Mouse (Mus musculus) CH12.LX (cell line): ENCODE data around the gene Iqgap1. TPM values are rescaled to one million over a fixed set of nuclear protein-coding genes. Genes with fewer than 3 reads are reported as not detected.

Experiments
- DNase-seq: peaks from one replicate; pipeline ENCODE4 v3.0.0-alpha.2; 2013; ENCODE audit errors: extremely low read depth
- H3K27ac ChIP-seq: 2 replicates; pipeline ENCODE4 v1.5.1; 2012; ENCODE audit warnings: low read depth, mild to moderate bottlenecking, control low read depth, moderate library complexity; ENCODE audit not compliant: insufficient read depth
- H3K27me3 ChIP-seq: replicated peaks from 2 replicates; pipeline ENCODE3; 2012; ENCODE audit warnings: inconsistent platforms
- H3K36me3 ChIP-seq, 2 experiments: replicated peaks in 1 of 2; 2 replicates each; pipeline versions ENCODE3 to v1.6.1; 2012; ENCODE audit warnings: inconsistent platforms in 1 of 2, low read length in 1 of 2, mild to moderate bottlenecking in 1 of 2, mixed read lengths in 1 of 2, moderate library complexity in 1 of 2; ENCODE audit not compliant: control insufficient read depth in 1 of 2, insufficient read depth in 1 of 2
- H3K4me1 ChIP-seq, 2 experiments: 2 replicates each; pipeline ENCODE4 v1.6.1; 2012; ENCODE audit warnings: inconsistent platforms in 1 of 2, moderate library complexity in 1 of 2; ENCODE audit not compliant: insufficient read depth in 2 of 2, control insufficient read depth in 1 of 2
- H3K4me2 ChIP-seq: 2 replicates; pipeline ENCODE4 v1.6.1; 2012; ENCODE audit warnings: low read depth, mild to moderate bottlenecking, control low read depth; ENCODE audit not compliant: poor library complexity, insufficient read depth, severe bottlenecking
- H3K4me3 ChIP-seq, 3 experiments: fragments of 150-350 bp in 1 of 3; sonication (generic) in 1 of 3; replicated peaks in 1 of 3; 2 replicates each; pipeline versions ENCODE3 to v1.5.1; 2011 to 2012; ENCODE audit warnings: low read depth in 2 of 3, low read length in 2 of 3, mild to moderate bottlenecking in 2 of 3, moderate library complexity in 2 of 3, control low read depth in 1 of 3, improper control_type of control experiment in 1 of 3, inconsistent platforms in 1 of 3, mixed read lengths in 1 of 3; ENCODE audit not compliant: poor library complexity in 1 of 3
- H3K79me2 ChIP-seq: replicated peaks from 2 replicates; pipeline ENCODE4 v1.6.1; 2012; ENCODE audit warnings: mild to moderate bottlenecking, moderate library complexity; ENCODE audit not compliant: control insufficient read depth, poor library complexity, insufficient read depth, severe bottlenecking; ENCODE audit errors: extremely low read depth
- H3K9ac ChIP-seq: 2 replicates; pipeline ENCODE4 v1.6.1; 2012; ENCODE audit warnings: low read depth, mild to moderate bottlenecking, control low read depth, moderate library complexity; ENCODE audit not compliant: insufficient read depth
- H3K9me3 ChIP-seq: replicated peaks from 2 replicates; pipeline ENCODE3; 2012; ENCODE audit warnings: low read length, inconsistent platforms, mixed read lengths
- BHLHE40 ChIP-seq: IDR thresholded peaks from 2 replicates; pipeline ENCODE4 v1.6.1; 2011; ENCODE audit warnings: mild to moderate bottlenecking, low read depth, low read length, improper control_type of control experiment
- E2F4 ChIP-seq: IDR thresholded peaks from 2 replicates; pipeline ENCODE4 v1.6.1; 2011; ENCODE audit warnings: low read depth, low read length, improper control_type of control experiment; ENCODE audit not compliant: insufficient replicate concordance
- EP300 ChIP-seq: IDR thresholded peaks from 2 replicates; pipeline ENCODE4 v1.6.1; 2011; ENCODE audit warnings: low read length, improper control_type of control experiment
- IRF4 ChIP-seq: IDR thresholded peaks from 2 replicates; pipeline ENCODE4 v1.6.1; 2014; ENCODE audit warnings: low read depth, mild to moderate bottlenecking, inconsistent platforms, low read length, improper control_type of control experiment
- JUN ChIP-seq: IDR thresholded peaks from 2 replicates; pipeline ENCODE4 v1.6.1; 2011; ENCODE audit warnings: low read depth, mild to moderate bottlenecking, low read length, improper control_type of control experiment, moderate library complexity; ENCODE audit not compliant: insufficient read depth
- JUND ChIP-seq: conservative IDR thresholded peaks from 2 replicates; pipeline ENCODE4 v1.6.1; 2011; ENCODE audit warnings: low read depth, low read length, improper control_type of control experiment
- MEF2A ChIP-seq: IDR thresholded peaks from 2 replicates; pipeline ENCODE4 v1.6.1; 2014; ENCODE audit warnings: low read depth, mild to moderate bottlenecking, inconsistent platforms, low read length, improper control_type of control experiment, borderline replicate concordance
- MYC ChIP-seq: IDR thresholded peaks from 2 replicates; pipeline ENCODE4 v1.6.1; 2011; ENCODE audit warnings: low read depth, mild to moderate bottlenecking, improper control_type of control experiment, low read length
- NRF1 ChIP-seq: IDR thresholded peaks from 2 replicates; pipeline ENCODE4 v1.6.1; 2014; ENCODE audit warnings: low read depth, mild to moderate bottlenecking, inconsistent platforms, low read length, improper control_type of control experiment, moderate library complexity
- PAX5 ChIP-seq: IDR thresholded peaks from 2 replicates; pipeline ENCODE4 v1.6.1; 2012; ENCODE audit warnings: low read length, inconsistent platforms, mixed read lengths
- POLR2A ChIP-seq: IDR thresholded peaks from 2 replicates; pipeline ENCODE4 v1.6.1; 2011; ENCODE audit warnings: low read depth, mild to moderate bottlenecking, improper control_type of control experiment, low read length
- SMC3 ChIP-seq: IDR thresholded peaks from 2 replicates; pipeline ENCODE4 v1.6.1; 2011; ENCODE audit warnings: low read depth, low read length, improper control_type of control experiment
- USF1 ChIP-seq: IDR thresholded peaks from 2 replicates; pipeline ENCODE4 v1.6.1; 2014; ENCODE audit warnings: low read depth, mild to moderate bottlenecking, inconsistent platforms, low read length, improper control_type of control experiment
- ZC3H11A ChIP-seq: IDR thresholded peaks from 2 replicates; pipeline ENCODE4 v1.6.1; 2012; ENCODE audit warnings: low read depth, mild to moderate bottlenecking, inconsistent platforms, low read length, improper control_type of control experiment
- ZMIZ1 ChIP-seq: IDR thresholded peaks from 2 replicates; pipeline ENCODE4 v1.6.1; 2012; ENCODE audit warnings: low read depth, mild to moderate bottlenecking, inconsistent platforms, low read length, improper control_type of control experiment
- ZNF384 ChIP-seq: IDR thresholded peaks from 2 replicates; pipeline ENCODE4 v1.6.1; 2012; ENCODE audit warnings: low read depth, low read length, improper control_type of control experiment, inconsistent platforms
- dilution Hi-C: fragments of 300-500 bp; cut with MboI; formaldehyde crosslinking; loops from 2 replicates; pipeline ENCODE4 v1.14.3; 2020; ENCODE audit warnings: low sequenced_read_pairs; ENCODE audit not compliant: extremely low pct_unique_long_range_greater_than_20kb, extremely low pct_ligation_motif_present
- in situ Hi-C: fragments of 300-500 bp; cut with MboI; formaldehyde crosslinking; loops from 3 replicates; pipeline ENCODE4 v1.14.3; 2019; ENCODE audit warnings: low sequenced_read_pairs, low pct_ligation_motif_present, low pct_unique_long_range_greater_than_20kb, mixed read lengths
- polyA plus RNA-seq: library from polyadenylated mRNA; unstranded; fragments of >175 nt; gene quantifications from 2 replicates; pipeline ENCODE4 v1.2.1, GENCODE M21; 2012; ENCODE audit warnings: low read depth; ENCODE audit not compliant: insufficient read length
- total RNA-seq, 2 experiments: library from RNA; depleted of rRNA; stranded (reverse); fragments of 300-350 nt in 1 of 2; fragments of >200 nt in 1 of 2; gene quantifications; 2 replicates each; pipeline ENCODE4 v1.2.3; 2012 to 2014

Iqgap1 gene
- total and polyA plus RNA-seq, 3 experiments = 49.6 to 126 (median 77.0) TPM

DNA sequence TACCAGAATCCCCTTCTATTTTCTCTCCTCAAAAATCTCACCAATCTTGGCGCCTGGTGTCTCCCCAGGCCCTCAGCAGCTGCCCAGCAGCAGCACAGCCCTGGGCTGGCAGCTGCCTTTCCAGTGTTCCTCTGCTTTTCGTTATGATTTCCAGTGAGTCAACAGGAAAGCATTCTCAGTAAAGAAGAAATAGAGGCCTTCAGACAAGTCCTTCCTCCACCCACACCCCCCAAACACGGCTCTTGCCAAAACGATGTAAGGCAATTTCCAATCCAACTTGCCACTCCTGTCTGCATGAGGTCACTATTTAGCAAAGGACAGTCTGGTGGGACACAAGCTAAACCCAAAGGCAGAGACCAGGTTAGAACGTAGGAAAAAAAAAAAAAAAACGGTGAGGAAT lies 39.0 kb downstream of the Iqgap1 start:
- no peak overlapping the region for H3K4me3 ChIP-seq
- H3K27ac ChIP-seq = no peak overlapping the region
- in situ Hi-C loops = no loop called here
- dilution Hi-C loops = no loop called here
- H3K9ac ChIP-seq = no peak overlapping the region
- peaks cover 66% of the 10 kb centered on the region for H3K79me2 ChIP-seq
- no peak for DNase-seq
- peaks cover 5% of the 10 kb centered on the region for H3K9me3 ChIP-seq
- no peaks in the 10 kb centered on the region for H3K27me3 ChIP-seq
- peaks cover 9 to 71% of the 10 kb centered on the region in 2 experiments; a peak in 3 of 4 replicates for H3K4me1 ChIP-seq
- peaks cover 10 to 37% of the 10 kb centered on the region in 2 experiments for H3K36me3 ChIP-seq
- no peak for TF ChIP-seq E2F4
- TF ChIP-seq ZC3H11A = no peak
- TF ChIP-seq EP300 = no peak
- no peak for TF ChIP-seq ZMIZ1
- no peak for TF ChIP-seq PAX5
- TF ChIP-seq USF1 = no peak
- no peak for TF ChIP-seq JUND
- TF ChIP-seq POLR2A = no peak
- no peak overlapping the region for H3K4me2 ChIP-seq

DNA sequence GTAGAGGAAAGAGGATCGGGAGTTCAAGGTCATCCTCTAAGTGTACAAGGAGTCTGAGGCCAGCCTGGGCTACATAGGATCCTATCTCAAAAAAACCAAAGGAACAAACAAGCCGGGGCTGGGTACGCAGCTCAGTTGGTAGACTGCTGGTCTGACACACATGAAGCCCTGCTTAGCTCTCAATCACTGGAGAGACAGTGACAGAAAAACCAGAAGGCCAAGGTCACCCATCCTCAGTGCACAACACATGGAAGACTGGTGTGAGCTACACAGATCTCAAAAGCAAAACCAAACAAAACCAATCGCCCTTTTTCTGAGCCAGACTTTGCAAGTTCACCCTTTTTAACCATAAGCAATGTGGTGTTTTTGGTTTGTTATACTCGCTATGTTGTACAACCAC lies 41.9 kb downstream of the Iqgap1 start:
- peaks cover 64% of the 10 kb centered on the region for H3K79me2 ChIP-seq
- H3K27me3 ChIP-seq = no peaks in the 10 kb centered on the region
- H3K36me3 ChIP-seq = peaks cover 6 to 27% of the 10 kb centered on the region in 2 experiments
- H3K9ac ChIP-seq = no peak overlapping the region
- DNase-seq = no peak
- peaks cover 8 to 75% of the 10 kb centered on the region in 2 experiments; a peak in 3 of 4 replicates for H3K4me1 ChIP-seq
- dilution Hi-C loops = no loop called here
- H3K4me3 ChIP-seq = no peak overlapping the region
- H3K4me2 ChIP-seq = no peak overlapping the region
- no peak overlapping the region for H3K27ac ChIP-seq
- no peak for TF ChIP-seq MYC
- no peak for TF ChIP-seq MEF2A
- TF ChIP-seq POLR2A = no peak
- TF ChIP-seq NRF1 = no peak
- no peak for TF ChIP-seq IRF4
- TF ChIP-seq ZNF384 = no peak
- TF ChIP-seq BHLHE40 = no peak
- no peak for TF ChIP-seq SMC3
- TF ChIP-seq JUN = no peak
- in situ Hi-C loops = no loop called here
- peaks cover 5% of the 10 kb centered on the region for H3K9me3 ChIP-seq
